Mouse (Mus musculus): ENCODE measurements around the gene Lonp1. TPM values are rescaled to one million over a fixed set of nuclear protein-coding genes. Genes with fewer than 3 reads are reported as not detected.

Lonp1 gene
- polyA plus RNA-seq, 1 experiment: 120 TPM

DNA sequence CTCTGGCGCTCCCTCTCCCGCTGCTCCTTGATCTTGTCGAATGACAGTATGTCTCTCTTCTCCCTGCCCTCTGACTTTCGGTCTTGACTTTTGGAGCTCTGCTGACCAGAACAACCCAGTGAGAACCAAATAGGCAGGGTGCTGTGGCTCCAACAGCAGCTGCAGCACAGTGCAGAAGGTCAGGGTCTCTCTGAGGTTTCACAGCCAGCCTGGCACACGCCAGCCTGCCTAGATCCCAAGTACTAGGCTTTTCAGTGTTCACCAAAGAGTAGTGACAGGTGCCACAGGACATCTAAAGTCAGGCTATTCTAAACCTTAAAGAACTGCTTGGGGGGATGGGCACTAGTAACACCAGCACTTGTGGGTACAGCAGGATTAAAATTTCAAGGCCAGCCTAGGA, 59.8 kb downstream of the Lonp1 start:
- no peak overlapping the region for H3ac ChIP-seq (ENCODE audit: control insufficient read depth, insufficient read length, low read depth)
- H3K4me3 ChIP-seq (ENCODE audit: insufficient read depth, poor library complexity, severe bottlenecking): no peak overlapping the region
- H3K79me3 ChIP-seq (ENCODE audit: low read depth): no peaks in the 10 kb centered on the region
- H3K36me3 ChIP-seq (ENCODE audit: control insufficient read depth, insufficient read depth): peaks cover 94% of the 10 kb centered on the region
- no peaks in the 10 kb centered on the region for H3K27me3 ChIP-seq (ENCODE audit: control insufficient read depth, insufficient read depth, insufficient read length)
- TF ChIP-seq FOSL1 (IDR thresholded peaks at IDR 0.05; ENCODE audit: insufficient read depth, low read length, poor library complexity, severe bottlenecking): no peak
- no peak for TF ChIP-seq MYOG (IDR thresholded peaks at IDR 0.05; ENCODE audit: control insufficient read depth, extremely low read depth, insufficient read length)
- TF ChIP-seq CTCF (IDR thresholded peaks at IDR 0.05; ENCODE audit: control insufficient read depth, insufficient read depth, insufficient read length): no peak
- TF ChIP-seq MYOD1 (IDR thresholded peaks at IDR 0.05; ENCODE audit: control insufficient read depth, insufficient read length, low read depth): no peak
- TF ChIP-seq CEBPB (IDR thresholded peaks at IDR 0.05; ENCODE audit: low read depth): no peak
- no peak for TF ChIP-seq USF1 (IDR thresholded peaks at IDR 0.05; ENCODE audit: low read depth)
- TF ChIP-seq MAX (IDR thresholded peaks at IDR 0.05): no peak
- H3K79me2 ChIP-seq (ENCODE audit: control insufficient read depth, insufficient read depth): no peaks in the 10 kb centered on the region

DNA sequence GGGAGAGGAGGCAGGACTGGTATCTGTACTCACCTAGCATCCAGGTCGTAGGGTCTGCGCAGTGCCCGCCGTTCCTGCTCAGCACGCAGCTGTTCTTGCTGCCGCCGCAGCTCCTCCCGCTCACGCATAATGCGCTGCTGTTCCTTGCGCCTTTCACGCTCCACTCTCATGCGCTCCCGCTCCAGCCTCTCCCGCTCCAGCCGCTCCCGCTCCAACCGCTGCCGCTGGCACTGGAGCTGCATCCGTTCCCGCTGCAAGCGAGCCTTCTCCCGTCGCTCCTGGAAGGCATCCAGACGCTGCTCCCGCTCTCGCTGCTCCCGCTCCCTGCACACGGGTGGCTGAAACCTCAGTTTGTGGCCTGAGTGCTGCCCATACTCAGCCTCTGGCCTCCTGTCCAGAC, 60.4 kb downstream of the Lonp1 start:
- no peaks in the 10 kb centered on the region for H3K79me3 ChIP-seq (ENCODE audit: low read depth)
- no peaks in the 10 kb centered on the region for H3K79me2 ChIP-seq (ENCODE audit: control insufficient read depth, insufficient read depth)
- H3K4me3 ChIP-seq (ENCODE audit: insufficient read depth, poor library complexity, severe bottlenecking): no peak overlapping the region
- no peaks in the 10 kb centered on the region for H3K27me3 ChIP-seq (ENCODE audit: control insufficient read depth, insufficient read depth, insufficient read length)
- H3ac ChIP-seq (ENCODE audit: control insufficient read depth, insufficient read length, low read depth): no peak overlapping the region
- TF ChIP-seq MAX (IDR thresholded peaks at IDR 0.05): no peak
- TF ChIP-seq MYOD1 (IDR thresholded peaks at IDR 0.05; ENCODE audit: control insufficient read depth, insufficient read length, low read depth): no peak
- TF ChIP-seq CEBPB (IDR thresholded peaks at IDR 0.05; ENCODE audit: low read depth): no peak
- no peak for TF ChIP-seq MYOG (IDR thresholded peaks at IDR 0.05; ENCODE audit: control insufficient read depth, extremely low read depth, insufficient read length)
- no peak for TF ChIP-seq CTCF (IDR thresholded peaks at IDR 0.05; ENCODE audit: control insufficient read depth, insufficient read depth, insufficient read length)
- no peak for TF ChIP-seq FOSL1 (IDR thresholded peaks at IDR 0.05; ENCODE audit: insufficient read depth, low read length, poor library complexity, severe bottlenecking)
- TF ChIP-seq USF1 (IDR thresholded peaks at IDR 0.05; ENCODE audit: low read depth): no peak
- H3K36me3 ChIP-seq (ENCODE audit: control insufficient read depth, insufficient read depth): peaks cover 94% of the 10 kb centered on the region

Other genes with a start within 250 kb of the Lonp1 start
- gene Ptprs, start 150.4 kb downstream of the Lonp1 start, polyA plus RNA-seq (2012; fragmentation: generic; extraction: Trizol): 56.8 TPM
- not detected for gene Znrf4, start 114.5 kb downstream of the Lonp1 start, polyA plus RNA-seq (2012; fragmentation: generic; extraction: Trizol)
- gene Gm20219, start 72.5 kb downstream of the Lonp1 start, polyA plus RNA-seq (2012; fragmentation: generic; extraction: Trizol): 0.09 TPM
- 45.1 TPM for gene Safb2, start 42.3 kb downstream of the Lonp1 start, polyA plus RNA-seq (2012; fragmentation: generic; extraction: Trizol)
- gene Safb, start 42.1 kb downstream of the Lonp1 start, polyA plus RNA-seq (2012; fragmentation: generic; extraction: Trizol): 69.7 TPM
- 250 TPM for gene 2410015M20Rik, start 17.1 kb downstream of the Lonp1 start, polyA plus RNA-seq (2012; fragmentation: generic; extraction: Trizol)
- 4,005 TPM for gene Rpl36, start 13.5 kb downstream of the Lonp1 start, polyA plus RNA-seq (2012; fragmentation: generic; extraction: Trizol)
- gene Catsperd, start 1.3 kb upstream of the Lonp1 start, polyA plus RNA-seq (2012; fragmentation: generic; extraction: Trizol): 0.07 TPM
- 107 TPM for gene Ranbp3, start 46.4 kb upstream of the Lonp1 start, polyA plus RNA-seq (2012; fragmentation: generic; extraction: Trizol)
- 312 TPM for gene Ndufa11, start 90.9 kb upstream of the Lonp1 start, polyA plus RNA-seq (2012; fragmentation: generic; extraction: Trizol)
- 4.5 TPM for gene Vmac, start 91.1 kb upstream of the Lonp1 start, polyA plus RNA-seq (2012; fragmentation: generic; extraction: Trizol)
- 0.67 TPM for gene Nrtn, start 130.6 kb upstream of the Lonp1 start, polyA plus RNA-seq (2012; fragmentation: generic; extraction: Trizol)
- 40.1 TPM for gene Dus3l, start 137.9 kb upstream of the Lonp1 start, polyA plus RNA-seq (2012; fragmentation: generic; extraction: Trizol)
- gene Prr22, start 143.4 kb upstream of the Lonp1 start, polyA plus RNA-seq (2012; fragmentation: generic; extraction: Trizol): 0.47 TPM
- gene Rfx2, start 204.1 kb upstream of the Lonp1 start, polyA plus RNA-seq (2012; fragmentation: generic; extraction: Trizol): 2.6 TPM
- not detected for gene Acsbg2, start 247.6 kb upstream of the Lonp1 start, polyA plus RNA-seq (2012; fragmentation: generic; extraction: Trizol)
- gene 1700061G19Rik, start 248.6 kb upstream of the Lonp1 start, polyA plus RNA-seq (2012; fragmentation: generic; extraction: Trizol): 0.02 TPM